Mouse (Mus musculus): Measurements from ENCODE around the gene Rabgap1. TPM values are rescaled to one million over a fixed set of nuclear protein-coding genes. Genes with fewer than 3 reads are reported as not detected.

Rabgap1 gene
- polyA plus RNA-seq, 1 experiment from 2014 or later: 27.2 TPM

- ATAC-seq: 0 out of 2 replicates have a peak, but pooled peaks have one; percentile 46
- no peak overlapping the region for H3K27ac ChIP-seq (ENCODE audit: low read length)
- H3K4me2 ChIP-seq (ENCODE audit: low read depth, low read length): no peak overlapping the region
Observed at GRCm38 (mm10) chr2:37587919-37588318, 144.8 kb downstream of the Rabgap1 start.

More at GRCm38 (mm10) chr2:37587919-37588318, 144.8 kb downstream of the Rabgap1 start:
- H3K27me3 ChIP-seq (replicated peaks; ENCODE audit: control insufficient read depth, insufficient read depth, low read length): no peaks in the 10 kb centered on the region
- H3K4me3 ChIP-seq (ENCODE audit: low read length): no peak overlapping the region
- H3K9ac ChIP-seq (ENCODE audit: low read depth, low read length): no peak overlapping the region
- no peaks in the 10 kb centered on the region for H3K9me3 ChIP-seq (ENCODE audit: control insufficient read depth, low read length)
- no peaks in the 10 kb centered on the region for H3K36me3 ChIP-seq (ENCODE audit: control insufficient read depth, insufficient read depth, low read length)
- H3K4me1 ChIP-seq (ENCODE audit: control insufficient read depth, insufficient read depth, low read length): no peaks in the 10 kb centered on the region

Other genes with a start within 250 kb of the Rabgap1 start
- not detected in 2 replicates for gene Olfr366, start 231.7 kb upstream of the Rabgap1 start, polyA plus RNA-seq (2015; fragmentation: Nextera tagmentation; extraction: Ambion mirVana)
- not detected in 2 replicates for gene Olfr368, start 116.8 kb upstream of the Rabgap1 start, polyA plus RNA-seq (2015; fragmentation: Nextera tagmentation; extraction: Ambion mirVana)
- gene Pdcl, start 83.9 kb upstream of the Rabgap1 start, polyA plus RNA-seq (2015; fragmentation: Nextera tagmentation; extraction: Ambion mirVana): 30.1 and 30.6 TPM in 2 replicates
- 8.3 and 8.6 TPM in 2 replicates for gene Rc3h2, start 20.4 kb upstream of the Rabgap1 start, polyA plus RNA-seq (2015; fragmentation: Nextera tagmentation; extraction: Ambion mirVana)
- 4.2 and 4.5 TPM in 2 replicates for gene Zbtb26, start 144 bp upstream of the Rabgap1 start, polyA plus RNA-seq (2015; fragmentation: Nextera tagmentation; extraction: Ambion mirVana)
- 6.1 TPM in 2 replicates for gene Zbtb6, start 108 bp upstream of the Rabgap1 start, polyA plus RNA-seq (2015; fragmentation: Nextera tagmentation; extraction: Ambion mirVana)
- gene Gpr21, start 73.1 kb downstream of the Rabgap1 start, polyA plus RNA-seq (2015; fragmentation: Nextera tagmentation; extraction: Ambion mirVana): 0.46 and 0.64 TPM in 2 replicates

All from intestine, embryonic 16.5 days (tissue).